Mouse (Mus musculus) left cerebral cortex, postnatal 4 days (tissue): ENCODE results near the gene Olfr1051. TPM values are rescaled to one million over a fixed set of nuclear protein-coding genes. Genes with fewer than 3 reads are reported as not detected.
"Not testable (repeated sequence)": the region's sequence is repeated elsewhere in the genome, so short reads cannot be mapped to it uniquely, and the experiment has no call there.

Source experiments
- DNase-seq: peaks from one replicate; pipeline ENCODE4 v3.0.0-alpha.2; 2022
- intact Hi-C: fragments of 180-260 bp; cut with DNase I; formaldehyde crosslinking; loops from one replicate; pipeline ENCODE4 v1.15.1; 2025
- total RNA-seq, 2 experiments: library from RNA; stranded (reverse); gene quantifications; 2 replicates each; pipeline ENCODE4 v1.2.3; 2021

Olfr1051 gene
- not detected for total RNA-seq

GRCm38 (mm10) chr2:86278988-86279387, at the start of gene Olfr1051:
Gene Olfr1051 (minus strand): TSS chr2:86279088.
- intact Hi-C loops, DNase-seq: not testable (repeated sequence)

GRCm38 (mm10) chr2:86315184-86315583, 36.3 kb upstream of the Olfr1051 start, which contains the start of gene Olfr1053:
Gene Olfr1053 (minus strand): TSS chr2:86315284.
- no peak for DNase-seq
- intact Hi-C loops = no loop called here

- DNase-seq = no peak
- intact Hi-C loops = no loop called here
These were observed 13.3 kb upstream of the Olfr1051 start, which contains the start of gene Olfr1052 for GRCm38 (mm10) chr2:86292155-86292554. Gene Olfr1052 (plus strand): TSS chr2:86292455.

GRCm38 (mm10) chr2:86258228-86258627, 20.7 kb downstream of the Olfr1051 start, which contains the start of gene Olfr1049:
Gene Olfr1049 (minus strand): TSS chr2:86258328.
- intact Hi-C loops, DNase-seq: not testable (repeated sequence)

- no peak for DNase-seq
- intact Hi-C loops = no loop called here
These were observed 38.7 kb downstream of the Olfr1051 start, which contains the start of gene Olfr1048 for GRCm38 (mm10) chr2:86240189-86240588. Gene Olfr1048 (minus strand): TSS chr2:86240289.

GRCm38 (mm10) chr2:86231301-86231700, 47.6 kb downstream of the Olfr1051 start, which contains the start of gene Olfr1047:
Gene Olfr1047 (minus strand): TSS chr2:86231401.
- DNase-seq = no peak
- intact Hi-C loops = no loop called here

Other genes starting within 250 kb of the Olfr1051 start
- not detected for gene Olfr1034, start 233.2 kb downstream of the Olfr1051 start, total RNA-seq
- gene Olfr1036, start 205.1 kb downstream of the Olfr1051 start, total RNA-seq = not detected
- not detected for gene Olfr1037, start 191.7 kb downstream of the Olfr1051 start, total RNA-seq
- not detected for gene Olfr1039, start 143.2 kb downstream of the Olfr1051 start, total RNA-seq
- not detected for gene Olfr1040, start 132.4 kb downstream of the Olfr1051 start, total RNA-seq
- gene Olfr1042, start 117.2 kb downstream of the Olfr1051 start, total RNA-seq = not detected
- gene Olfr1043, start 111.6 kb downstream of the Olfr1051 start, total RNA-seq = not detected
- not detected for gene Olfr1044, start 101.3 kb downstream of the Olfr1051 start, total RNA-seq
- gene Olfr52, start 93.4 kb downstream of the Olfr1051 start, total RNA-seq = not detected
- gene Olfr1045, start 76.1 kb downstream of the Olfr1051 start, total RNA-seq = not detected
- not detected for gene Olfr1046, start 59.8 kb downstream of the Olfr1051 start, total RNA-seq
- gene Olfr1047, start 47.7 kb downstream of the Olfr1051 start, total RNA-seq = not detected
- gene Olfr1048, start 38.8 kb downstream of the Olfr1051 start, total RNA-seq = not detected
- gene Olfr1049, start 20.8 kb downstream of the Olfr1051 start, total RNA-seq = not detected
- not detected for gene Olfr1052, start 13.4 kb upstream of the Olfr1051 start, total RNA-seq
- not detected for gene Olfr1053, start 36.2 kb upstream of the Olfr1051 start, total RNA-seq
- gene Olfr1054, start 56.3 kb upstream of the Olfr1051 start, total RNA-seq = not detected
- gene Olfr1055, start 71.2 kb upstream of the Olfr1051 start, total RNA-seq = not detected
- gene Olfr1056, start 83.4 kb upstream of the Olfr1051 start, total RNA-seq = not detected
- gene Olfr1057, start 99.3 kb upstream of the Olfr1051 start, total RNA-seq = not detected
- gene Olfr1058, start 109.5 kb upstream of the Olfr1051 start, total RNA-seq = not detected
- gene Olfr1061, start 135.0 kb upstream of the Olfr1051 start, total RNA-seq = not detected
- not detected for gene Olfr1062, start 147.7 kb upstream of the Olfr1051 start, total RNA-seq
- not detected for gene Olfr1065, start 171.5 kb upstream of the Olfr1051 start, total RNA-seq
- not detected for gene Olfr1066, start 177.2 kb upstream of the Olfr1051 start, total RNA-seq
- gene Olfr228, start 208.3 kb upstream of the Olfr1051 start, total RNA-seq = not detected
- gene Olfr1076, start 229.4 kb upstream of the Olfr1051 start, total RNA-seq = not detected